Mouse (Mus musculus): Measurements from ENCODE around the gene Gpd1.
A peak's percentile ranks its signal among the peaks of the same experiment; 100 is the strongest.

The Gpd1 gene

GRCm38 (mm10) chr15:99721921-99722743, 4.8 kb downstream of the Gpd1 start:
- DNase-seq (ENCODE audit: low read depth): no peak

GRCm38 (mm10) chr15:99723120-99723514, 5.8 kb downstream of the Gpd1 start:
- no peak for DNase-seq (ENCODE audit: low read depth)

GRCm38 (mm10) chr15:99723515-99724291, 6.4 kb downstream of the Gpd1 start:
- no peak for DNase-seq (ENCODE audit: low read depth)

GRCm38 (mm10) chr15:99724292-99725021, 7.1 kb downstream of the Gpd1 start:
- DNase-seq (ENCODE audit: low read depth): peak; percentile 75

GRCm38 (mm10) chr15:99725341-99726155, 8.2 kb downstream of the Gpd1 start, which contains the start of gene Cox14:
Gene Cox14 (plus strand): TSS chr15:99725618.
- DNase-seq (ENCODE audit: low read depth): peak; percentile 97

- no peak for DNase-seq (ENCODE audit: low read depth)
Measured at GRCm38 (mm10) chr15:99726549-99726948, 9.2 kb downstream of the Gpd1 start.

GRCm38 (mm10) chr15:99727039-99727438, 9.7 kb downstream of the Gpd1 start:
- peak; percentile 63 for DNase-seq (ENCODE audit: low read depth)

- no peak for DNase-seq (ENCODE audit: low read depth)
Measured at GRCm38 (mm10) chr15:99727525-99727924, 10.2 kb downstream of the Gpd1 start.

GRCm38 (mm10) chr15:99728211-99728610, 10.9 kb downstream of the Gpd1 start:
- no peak for DNase-seq (ENCODE audit: low read depth)

GRCm38 (mm10) chr15:99729056-99729783, 11.9 kb downstream of the Gpd1 start:
- peak; percentile 54 for DNase-seq (ENCODE audit: low read depth)

- DNase-seq (ENCODE audit: low read depth): no peak
Measured at GRCm38 (mm10) chr15:99731167-99731566, 13.9 kb downstream of the Gpd1 start.

- no peak for DNase-seq (ENCODE audit: low read depth)
Measured at GRCm38 (mm10) chr15:99731678-99732077, 14.4 kb downstream of the Gpd1 start.

- no peak for DNase-seq (ENCODE audit: low read depth)
Measured at GRCm38 (mm10) chr15:99733186-99733585, 15.9 kb downstream of the Gpd1 start.

- DNase-seq (ENCODE audit: low read depth): no peak
Measured at GRCm38 (mm10) chr15:99735631-99736030, 18.3 kb downstream of the Gpd1 start.

GRCm38 (mm10) chr15:99736675-99737074, 19.4 kb downstream of the Gpd1 start:
- no peak for DNase-seq (ENCODE audit: low read depth)

- DNase-seq (ENCODE audit: low read depth): no peak
Measured at GRCm38 (mm10) chr15:99740229-99740628, 22.9 kb downstream of the Gpd1 start.

- no peak for DNase-seq (ENCODE audit: low read depth)
Measured at GRCm38 (mm10) chr15:99754204-99754603, 36.9 kb downstream of the Gpd1 start.

- no peak for DNase-seq (ENCODE audit: low read depth)
Measured at GRCm38 (mm10) chr15:99767467-99767866, 50.2 kb downstream of the Gpd1 start.

- DNase-seq (ENCODE audit: low read depth): no peak
Measured at GRCm38 (mm10) chr15:99768761-99769160, 51.4 kb downstream of the Gpd1 start.

GRCm38 (mm10) chr15:99771004-99771500, 53.7 kb downstream of the Gpd1 start:
- no peak for DNase-seq (ENCODE audit: low read depth)
